Mouse (Mus musculus) cerebellum, adult (tissue): Measurements from ENCODE around the gene Nox3.

Source experiments
- ATAC-seq: cut with Nextera tagmentation; 2 replicates; pipeline ENCODE4 v1.9.2; 2017; ENCODE audit warnings: mild to moderate bottlenecking, moderate library complexity, mixed read lengths; ENCODE audit not compliant: insufficient number of reproducible peaks, low FRiP score, low TSS enrichment

Nox3 gene

GRCm38 (mm10) chr17:3696161-3696560 lies at the start of gene Nox3:
TSS of gene Nox3 (minus strand) at chr17:3696261.
- ATAC-seq = no peak

DNA sequence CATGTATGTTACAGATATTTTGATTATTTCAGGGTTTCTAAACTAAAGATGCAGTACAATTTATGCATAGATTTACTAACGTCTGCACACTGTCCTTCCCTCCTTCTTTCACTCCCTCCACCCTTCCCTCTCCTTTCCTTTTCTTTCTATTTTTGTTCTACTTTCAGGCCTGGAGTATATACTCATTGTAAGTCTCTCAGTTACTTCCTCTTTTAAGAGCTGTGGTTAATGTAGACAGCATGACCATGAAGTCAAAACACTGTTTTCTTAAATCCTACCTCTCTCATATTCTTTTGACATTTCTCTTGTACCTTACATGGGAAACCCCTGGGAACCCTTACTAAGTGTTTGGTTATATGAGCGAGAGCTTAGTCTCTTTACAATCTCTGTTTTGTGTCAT lies 48.3 kb upstream of the Nox3 start:
- no peak for ATAC-seq

DNA sequence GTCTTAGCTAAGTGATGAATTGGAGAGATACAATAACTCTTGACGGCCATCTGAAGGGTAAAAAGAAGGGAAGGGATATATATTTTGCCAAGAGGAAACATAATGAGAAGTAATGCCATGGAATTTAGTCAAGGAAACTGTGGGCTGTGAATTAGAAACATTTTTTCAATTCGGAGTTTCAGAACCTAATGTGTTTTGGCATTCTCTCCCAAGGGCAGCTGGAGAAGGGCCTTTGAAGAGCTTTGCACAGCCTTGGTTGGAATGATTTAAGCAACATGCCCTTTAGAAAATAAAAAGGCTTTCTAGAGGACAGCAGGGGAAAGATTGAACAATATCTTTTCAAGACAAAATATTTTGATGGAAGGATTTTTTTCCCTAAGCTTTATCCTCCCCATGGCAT lies 40.9 kb upstream of the Nox3 start:
- no peak for ATAC-seq

DNA sequence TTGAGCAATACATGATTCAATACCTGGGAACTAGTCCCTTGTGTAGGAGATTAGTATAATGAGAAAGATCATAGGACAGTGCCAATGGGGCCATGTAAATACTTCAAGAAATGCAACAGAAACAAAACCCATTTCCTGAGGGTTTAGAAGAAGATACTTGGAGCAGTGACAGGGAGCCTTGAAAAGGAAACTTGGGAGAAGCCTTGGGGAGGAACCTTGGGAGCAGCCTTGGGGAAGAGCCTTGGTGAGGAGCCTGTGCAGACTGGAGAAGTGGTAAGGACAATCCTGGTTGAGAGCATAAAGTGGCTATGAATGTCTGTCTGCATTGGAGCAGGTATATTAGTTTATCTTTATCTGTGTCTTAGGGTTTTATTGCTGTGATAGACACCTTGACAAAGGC lies 38.2 kb upstream of the Nox3 start:
- ATAC-seq = no peak

GRCm38 (mm10) chr17:3705350-3705930 lies 9.4 kb upstream of the Nox3 start:
- no peak for ATAC-seq

DNA sequence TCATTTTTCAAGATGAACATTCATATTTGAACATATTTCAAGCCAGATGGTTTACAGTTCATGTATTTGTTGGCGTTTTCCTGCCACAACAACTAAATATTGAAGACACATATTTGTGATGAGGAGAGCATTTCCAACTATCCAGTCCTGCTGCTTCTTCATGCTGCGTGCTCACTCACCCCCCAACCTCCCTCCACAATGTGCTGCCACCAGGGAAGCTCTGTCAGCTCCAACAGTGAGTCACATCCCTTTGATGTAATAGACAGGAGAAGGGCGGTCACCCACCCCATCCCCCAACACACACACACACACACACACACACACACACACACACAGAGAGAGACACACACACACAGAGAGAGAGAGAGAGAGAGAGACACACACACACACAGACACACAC lies 6.3 kb upstream of the Nox3 start:
- no peak for ATAC-seq

DNA sequence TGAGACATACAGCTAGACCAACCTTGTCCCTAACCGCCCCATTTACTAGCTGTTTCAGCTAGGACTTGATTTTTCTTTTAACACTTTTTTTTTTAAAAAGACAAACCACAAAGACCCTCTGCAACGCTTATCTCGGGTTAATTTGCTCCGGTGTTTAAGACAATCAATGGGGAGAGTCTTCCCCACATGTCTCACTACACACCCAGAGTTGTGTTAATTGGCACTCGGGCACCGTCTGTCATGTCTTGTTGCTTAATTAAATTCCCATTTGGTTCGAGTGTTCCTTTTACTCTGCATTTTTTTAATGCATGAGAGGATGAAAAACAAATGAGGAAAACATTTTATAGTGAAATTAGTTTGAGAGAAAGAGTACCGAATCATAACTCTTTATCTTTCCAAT lies 3.2 kb downstream of the Nox3 start:
- no peak for ATAC-seq

GRCm38 (mm10) chr17:3690499-3691258 lies 5.4 kb downstream of the Nox3 start:
- no peak for ATAC-seq

GRCm38 (mm10) chr17:3683662-3684061 lies 12.4 kb downstream of the Nox3 start:
- ATAC-seq = no peak

GRCm38 (mm10) chr17:3669226-3669625 lies 26.8 kb downstream of the Nox3 start:
- ATAC-seq = no peak

- no peak for ATAC-seq
These were observed 28.8 kb downstream of the Nox3 start for GRCm38 (mm10) chr17:3667287-3667686.

DNA sequence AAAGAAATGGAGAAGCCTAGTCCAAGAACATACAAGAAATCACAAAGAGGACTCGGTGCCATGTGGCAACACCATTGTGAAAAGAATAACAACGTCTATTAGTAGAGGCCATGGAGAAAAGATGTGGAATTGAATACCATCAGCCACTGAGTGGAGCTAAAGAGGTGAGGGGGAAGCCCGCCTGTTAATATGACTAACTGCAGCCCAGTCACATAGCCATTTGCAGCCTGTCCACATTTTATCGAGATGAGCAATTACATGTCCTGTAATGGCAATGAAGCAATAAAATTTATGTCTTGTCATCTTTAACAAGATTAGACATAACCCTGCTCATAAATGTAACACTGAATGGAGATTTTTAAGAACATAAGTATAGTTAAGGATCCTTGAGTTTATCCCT lies 30.7 kb downstream of the Nox3 start:
- no peak for ATAC-seq

- no peak for ATAC-seq
These were observed 36.6 kb downstream of the Nox3 start for GRCm38 (mm10) chr17:3659497-3659896.

GRCm38 (mm10) chr17:3650377-3650776 lies 45.7 kb downstream of the Nox3 start:
- no peak for ATAC-seq

DNA sequence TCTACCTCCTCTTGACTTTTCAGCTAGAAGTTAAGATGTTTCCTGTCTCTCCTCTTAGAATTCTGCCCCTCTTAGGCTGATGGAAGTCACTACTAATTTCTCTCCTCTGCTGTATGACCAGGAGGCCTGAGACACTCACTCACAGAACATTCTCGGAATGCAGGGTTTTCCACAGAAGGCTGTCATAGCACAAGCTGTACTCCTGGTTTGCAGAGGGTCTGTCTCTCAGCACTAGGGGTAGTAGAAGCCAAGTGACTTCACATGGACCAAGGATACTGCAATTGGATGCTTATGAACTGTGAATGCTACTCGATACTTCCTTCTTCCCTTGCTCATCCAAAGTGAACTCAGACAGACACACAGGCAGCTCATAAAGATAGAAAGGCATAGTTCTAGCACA lies 52.5 kb downstream of the Nox3 start:
- no peak for ATAC-seq

GRCm38 (mm10) chr17:3641456-3641855 lies 54.6 kb downstream of the Nox3 start:
- no peak for ATAC-seq

GRCm38 (mm10) chr17:3638757-3639156 lies 57.3 kb downstream of the Nox3 start:
- no peak for ATAC-seq

DNA sequence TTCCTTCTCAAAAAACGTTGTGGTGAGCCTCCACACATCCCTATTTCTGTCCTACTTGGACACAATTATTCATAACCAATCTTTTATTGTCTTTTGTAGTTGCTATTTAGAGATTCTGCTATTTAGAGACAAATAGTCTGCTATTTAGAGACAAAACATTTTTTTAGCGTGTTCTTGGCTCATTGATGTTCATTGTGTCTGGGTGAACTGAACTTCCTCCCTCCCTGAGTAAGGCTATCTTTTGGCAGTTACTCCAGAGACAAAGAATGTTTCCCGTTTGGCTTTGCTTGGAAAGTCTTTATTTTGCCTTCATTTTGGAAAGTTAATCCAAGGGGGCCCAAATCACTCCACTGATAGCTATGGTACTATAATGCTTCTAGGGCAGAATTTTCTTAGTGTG lies 63.6 kb downstream of the Nox3 start:
- no peak for ATAC-seq

DNA sequence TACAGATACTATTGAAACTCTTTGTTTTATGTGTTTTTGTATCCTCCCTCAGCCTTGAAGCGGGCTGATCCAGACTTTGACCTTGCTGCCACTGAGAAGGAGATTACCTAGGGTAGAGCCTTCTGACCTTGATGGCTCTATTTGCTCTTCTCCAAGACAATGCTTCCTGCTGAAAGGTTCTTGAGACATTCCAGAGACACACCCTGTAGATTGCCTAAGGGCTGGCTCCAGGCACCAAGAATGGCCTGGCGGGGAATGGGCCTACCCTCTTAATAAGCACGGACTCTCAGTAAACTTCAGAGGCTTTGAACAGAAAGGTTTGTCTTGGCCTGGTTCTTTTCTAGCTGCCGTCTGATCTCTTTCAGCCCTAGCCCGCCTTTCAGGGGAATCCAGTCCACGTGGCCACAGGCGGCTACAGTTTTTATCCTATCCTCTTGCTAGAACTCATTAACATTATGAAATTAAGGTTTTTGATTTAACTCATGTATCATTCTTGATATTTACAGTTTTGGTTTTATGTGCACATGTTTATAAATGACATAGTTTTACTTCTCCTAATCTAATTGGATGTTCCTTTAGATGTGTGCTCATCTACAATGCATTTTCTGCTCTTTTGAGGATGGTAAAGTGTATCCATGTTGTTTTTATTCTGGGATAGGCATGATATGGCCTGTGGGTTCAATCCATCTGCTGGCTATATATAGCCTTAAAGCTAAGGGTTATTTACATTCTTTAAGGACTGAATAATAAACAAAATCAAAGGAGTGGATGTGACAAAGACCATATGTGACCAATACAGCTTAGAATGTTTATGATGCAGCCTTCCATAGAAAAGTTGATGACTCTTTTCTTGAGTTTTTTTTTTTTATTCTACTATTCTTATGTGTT lies 79.5 kb downstream of the Nox3 start:
- no peak for ATAC-seq

GRCm38 (mm10) chr17:3615553-3615952 lies 80.5 kb downstream of the Nox3 start:
- ATAC-seq = no peak

DNA sequence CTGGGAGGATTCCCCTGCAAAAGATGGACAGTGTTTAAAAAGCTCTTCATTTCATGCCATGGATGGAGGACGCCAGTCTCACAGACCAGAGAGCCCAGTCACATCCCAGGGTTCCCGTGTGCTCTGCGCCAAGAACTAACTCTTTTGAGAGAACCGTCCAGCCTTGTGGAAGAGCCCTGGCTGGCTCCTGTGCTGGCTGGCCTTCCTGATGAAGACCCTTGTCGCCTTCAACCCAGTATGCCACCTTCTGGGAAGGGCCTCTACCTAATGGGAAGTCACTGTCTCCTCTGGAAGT lies 84.3 kb downstream of the Nox3 start:
- ATAC-seq = peak; percentile 36; the same call in 1 of the 2 replicates
